ENCODE assay signal across 11 mouse cellular contexts in genomic region chr11:55453640-55454039, GRCm38 (mm10). TPM values are rescaled to one million over a fixed set of nuclear protein-coding genes. Genes with fewer than 3 reads are reported as not detected.
DNase-seq lines count a peak whose midpoint lies in the region; TF ChIP-seq lines count a peak whose summit lies in the region.
"Had no signal": no experiment of that assay in that cellular context is flagged by ENCODE, and none has a peak within 500 bp of the region (broad histone marks: within the 10 kb centered on the region; RNA-seq: fewer than 3 reads in every experiment).

No protein-coding gene starts in this region.

- WGBS in thymus, adult 2 months, result 92% methylated on average over 4 of the region's 4 CpGs
- WGBS in small intestine, adult 2 months, result 86% methylated on average over 4 of the region's 4 CpGs

- peak overlapping the region; percentile 58; the same call in 1 of the 2 replicates for H3K27ac ChIP-seq in thymus, adult 2 months (ENCODE audit: control insufficient read depth, insufficient read depth, low read length)
- H3K27ac ChIP-seq in small intestine, adult 2 months (ENCODE audit: insufficient read depth, low read depth, low read length), result peak overlapping the region; percentile 31; the same call in 1 of the 2 replicates

- TF ChIP-seq POLR2A in thymus, adult 2 months (IDR thresholded peaks at IDR 0.05; ENCODE audit: control insufficient read depth, extremely low read depth, insufficient read depth, low read length, poor library complexity), result no peak
- no peak for TF ChIP-seq POLR2A in small intestine, adult 2 months (IDR thresholded peaks at IDR 0.05; ENCODE audit: low read depth, low read length)

- H3K27me3 ChIP-seq in thymus, adult 2 months (ENCODE audit: control insufficient read depth, insufficient read depth, low read length), result no peaks in the 10 kb centered on the region
- H3K27me3 ChIP-seq in small intestine, adult 2 months (ENCODE audit: control insufficient read depth, insufficient read depth, low read length), result no peaks in the 10 kb centered on the region
- H3K27me3 ChIP-seq: megakaryocyte, embryonic 14.5 days had no signal

- peak; percentile 59 to 81 for DNase-seq in adrenal gland, adult (ENCODE audit: inconsistent age in 2 of 2, low spot score in 1 of 2)
- DNase-seq in adrenal gland, adult 8-10 months, result no peak
- DNase-seq in kidney, adult 9 months, result peak; percentile 49
- no peak for DNase-seq in kidney, postnatal 10 days
- no peak for DNase-seq in thymus, adult 2 months
- no peak for DNase-seq in thymus, postnatal 10 days (ENCODE audit: low spot score in 2 of 2)
- DNase-seq in adipocyte (ENCODE audit: low spot score), result no peak
- DNase-seq: layer of hippocampus, postnatal 36 days; thymus, postnatal 25 days had no signal

- peaks cover 16% of the 10 kb centered on the region for H3K36me3 ChIP-seq in thymus, adult 2 months (ENCODE audit: control insufficient read depth, insufficient read depth, low read length)
- H3K36me3 ChIP-seq in small intestine, adult 2 months (ENCODE audit: control insufficient read depth, insufficient read depth, low read length), result peaks cover 28% of the 10 kb centered on the region

- no peak overlapping the region for H3K4me3 ChIP-seq in thymus, adult 2 months (ENCODE audit: control insufficient read depth, insufficient read depth, low read length)
- no peak overlapping the region for H3K4me3 ChIP-seq in small intestine, adult 2 months (ENCODE audit: low read depth, low read length)
- H3K4me3 ChIP-seq: megakaryocyte, embryonic 14.5 days had no signal

- H3K4me1 ChIP-seq in thymus, adult 2 months (replicated peaks; ENCODE audit: control insufficient read depth, insufficient read depth, low read length), result 0 out of 2 replicates have a peak, but pooled peaks cover 3% of the 10 kb centered on the region
- peaks cover 6% of the 10 kb centered on the region for H3K4me1 ChIP-seq in small intestine, adult 2 months (ENCODE audit: control insufficient read depth, insufficient read depth, insufficient read length, low read length)

- TF ChIP-seq CTCF in thymus, adult 2 months (IDR thresholded peaks at IDR 0.05; ENCODE audit: borderline replicate concordance, control insufficient read depth, extremely low read depth, insufficient read depth, low read length, poor library complexity), result no peak
- no peak for TF ChIP-seq CTCF in small intestine, adult 2 months (IDR thresholded peaks at IDR 0.05; ENCODE audit: extremely low read depth, insufficient read length, insufficient replicate concordance, low read depth, low read length)

RNA-seq across cellular contexts. Expression of gene Atox1, which starts 7.4 kb away (rescaled TPM):
- 100 to 1,000 TPM; 171 to 396 (median 303) TPM for total RNA-seq in adrenal gland, adult 8-10 months (2022)
- 383 and 432 TPM in 2 replicates for polyA plus RNA-seq in thymus, adult 2 months (2012; rRNA removed)
- polyA plus RNA-seq in small intestine, adult 2 months (2012; rRNA removed), result 318 and 485 TPM in 2 replicates

RNA-seq across cellular contexts. Expression of gene G3bp1, which starts 15.8 kb away (rescaled TPM):
- total RNA-seq in adrenal gland, adult 8-10 months (2022), result 10 to 100 TPM; 49.8 to 58.6 (median 57.0) TPM
- 42.3 and 52.3 TPM in 2 replicates for polyA plus RNA-seq in thymus, adult 2 months (2012; rRNA removed)
- polyA plus RNA-seq in small intestine, adult 2 months (2012; rRNA removed), result 5.9 and 10.4 TPM in 2 replicates

RNA-seq across cellular contexts. Expression of gene Sparc, which starts 30.7 kb away (rescaled TPM):
- total RNA-seq in adrenal gland, adult 8-10 months (2022), result 1,000 to 10,000 TPM; 1,201 to 2,025 (median 1,729) TPM
- 177 and 230 TPM in 2 replicates for polyA plus RNA-seq in thymus, adult 2 months (2012; rRNA removed)
- polyA plus RNA-seq in small intestine, adult 2 months (2012; rRNA removed), result 278 and 350 TPM in 2 replicates

Comparison
In these comparisons a context has a peak if more than half of its experiments do, and no peak if none do; other contexts are left out.
1. DNase-seq: peak in adrenal gland, adult (2 of 2) and kidney, adult 9 months (single experiment); none in adrenal gland, adult 8-10 months (single experiment), kidney, postnatal 10 days (single experiment), thymus, adult 2 months (single experiment), thymus, postnatal 10 days (0 of 2) and adipocyte (single experiment).